Mouse (Mus musculus) liver, embryonic 15.5 days (tissue): Measurements from ENCODE around the gene Gcgr. TPM values are rescaled to one million over a fixed set of nuclear protein-coding genes. Genes with fewer than 3 reads are reported as not detected.
"Not testable (repeated sequence)": the region's sequence is repeated elsewhere in the genome, so short reads cannot be mapped to it uniquely, and the experiment has no call there.

Source experiments
- ATAC-seq: fragments of 200-750 bp; cut with Nextera tagmentation; 2 replicates; pipeline ENCODE4 v1.8.0; 2017; ENCODE audit warnings: moderate number of reproducible peaks, mild to moderate bottlenecking, moderate library complexity; ENCODE audit not compliant: insufficient read depth
- H3K27ac ChIP-seq: fragments of 300-500 bp; sonication (generic); replicated peaks from 2 replicates; pipeline ENCODE4 v1.5.1; 2015; ENCODE audit warnings: mild to moderate bottlenecking, inconsistent platforms
- H3K27me3 ChIP-seq: fragments of 300-500 bp; sonication (generic); 2 replicates; pipeline ENCODE4 v1.6.1; 2015; ENCODE audit warnings: mild to moderate bottlenecking, inconsistent platforms
- H3K36me3 ChIP-seq: fragments of 300-500 bp; sonication (generic); replicated peaks from 2 replicates; pipeline ENCODE4 v1.6.1; 2015; ENCODE audit warnings: moderate library complexity, mild to moderate bottlenecking, inconsistent platforms
- H3K4me1 ChIP-seq: fragments of 300-500 bp; sonication (generic); replicated peaks from 2 replicates; pipeline ENCODE4 v1.6.1; 2015; ENCODE audit warnings: inconsistent platforms
- H3K4me2 ChIP-seq: fragments of 300-500 bp; sonication (generic); 2 replicates; pipeline ENCODE4 v1.6.1; 2015; ENCODE audit warnings: moderate library complexity, mild to moderate bottlenecking, inconsistent platforms
- H3K4me3 ChIP-seq: fragments of 300-500 bp; sonication (generic); replicated peaks from 2 replicates; pipeline ENCODE4 v1.5.1; 2015; ENCODE audit warnings: mild to moderate bottlenecking, inconsistent platforms
- H3K9ac ChIP-seq: fragments of 300-500 bp; sonication (generic); 2 replicates; pipeline ENCODE4 v1.6.1; 2015; ENCODE audit warnings: moderate library complexity, mild to moderate bottlenecking, inconsistent platforms
- H3K9me3 ChIP-seq: fragments of 300-500 bp; sonication (generic); replicated peaks from 2 replicates; pipeline ENCODE4 v1.6.1; 2016; ENCODE audit warnings: inconsistent platforms
- WGBS: fragments of 180-500 bp; shearing (Covaris S2); methylation state at CpG from one replicate; pipeline ENCODE4 v1.1.7; 2015; ENCODE audit warnings: mixed read lengths; ENCODE audit not compliant: insufficient replicate concordance; 5-methylcytosine and 5-hydroxymethylcytosine counted together
- polyA plus RNA-seq: library from polyadenylated mRNA; unstranded; fragments of >200 nt; fragmentation: Nextera tagmentation; extraction: Ambion mirVana; gene quantifications from 2 replicates; pipeline ENCODE4 v1.2.1, GENCODE M21; 2015

Gcgr gene
- polyA plus RNA-seq, 1 experiment from 2014 or later: 16.9 TPM

- H3K36me3 ChIP-seq: no peaks in the 10 kb centered on the region
- peaks cover 43% of the 10 kb centered on the region for H3K4me1 ChIP-seq
- no peak for ATAC-seq
- WGBS: 62% methylated on average over 13 of the region's 13 CpGs
- H3K9me3 ChIP-seq: no peaks in the 10 kb centered on the region
- no peak overlapping the region for H3K4me2 ChIP-seq
- H3K4me3 ChIP-seq: no peak overlapping the region
- no peak overlapping the region for H3K27ac ChIP-seq
- H3K9ac ChIP-seq: no peak overlapping the region
- H3K27me3 ChIP-seq: no peaks in the 10 kb centered on the region
Observed at GRCm38 (mm10) chr11:120507611-120508289, 22.7 kb upstream of the Gcgr start.

GRCm38 (mm10) chr11:120508290-120508870 is 22.1 kb upstream of the Gcgr start:
- no peaks in the 10 kb centered on the region for H3K9me3 ChIP-seq
- WGBS: 74% methylated on average over 9 of the region's 9 CpGs
- H3K4me2 ChIP-seq: no peak overlapping the region
- no peak for ATAC-seq
- H3K27ac ChIP-seq: no peak overlapping the region
- no peaks in the 10 kb centered on the region for H3K36me3 ChIP-seq
- H3K9ac ChIP-seq: no peak overlapping the region
- no peaks in the 10 kb centered on the region for H3K27me3 ChIP-seq
- H3K4me3 ChIP-seq: no peak overlapping the region
- H3K4me1 ChIP-seq: peaks cover 43% of the 10 kb centered on the region

GRCm38 (mm10) chr11:120509940-120510339 is 20.6 kb upstream of the Gcgr start:
- H3K27me3 ChIP-seq: no peaks in the 10 kb centered on the region
- peak overlapping the region; percentile 54; the same call in 1 of the 2 replicates for H3K9ac ChIP-seq
- 14% methylated on average over 4 of the region's 4 CpGs for WGBS
- peak overlapping the region; percentile 51; the same call in 1 of the 2 replicates for H3K4me3 ChIP-seq
- H3K27ac ChIP-seq: peak overlapping the region; percentile 84
- peak; percentile 17; the same call in 1 of the 2 replicates for ATAC-seq
- H3K36me3 ChIP-seq: no peaks in the 10 kb centered on the region
- peaks cover 43% of the 10 kb centered on the region for H3K4me1 ChIP-seq
- H3K9me3 ChIP-seq: no peaks in the 10 kb centered on the region
- peak overlapping the region; percentile 73 for H3K4me2 ChIP-seq

GRCm38 (mm10) chr11:120510375-120511030 is 20.0 kb upstream of the Gcgr start:
- Histone ChIP-seq H3K27ac (peak overlapping the region; percentile 84), H3K4me1 (peaks cover 46% of the 10 kb centered on the region), H3K9me3 (no peaks in the 10 kb centered on the region), H3K9ac (peak overlapping the region; percentile 54), H3K4me2 (peak overlapping the region; percentile 73), H3K27me3 (no peaks in the 10 kb centered on the region), H3K4me3 (peak overlapping the region; percentile 51), H3K36me3 (no peaks in the 10 kb centered on the region)
- peak; percentile 70 for ATAC-seq
- 2% methylated on average over 16 of the region's 16 CpGs for WGBS

- H3K27ac ChIP-seq: no peak overlapping the region
- 69% methylated on average over 6 of the region's 6 CpGs for WGBS
- H3K4me3 ChIP-seq: no peak overlapping the region
- H3K4me2 ChIP-seq: no peak overlapping the region
- peaks cover 43% of the 10 kb centered on the region for H3K4me1 ChIP-seq
- no peaks in the 10 kb centered on the region for H3K27me3 ChIP-seq
- no peaks in the 10 kb centered on the region for H3K36me3 ChIP-seq
- no peak overlapping the region for H3K9ac ChIP-seq
- H3K9me3 ChIP-seq: no peaks in the 10 kb centered on the region
- no peak for ATAC-seq
Observed at GRCm38 (mm10) chr11:120512790-120513453, 17.6 kb upstream of the Gcgr start.

DNA sequence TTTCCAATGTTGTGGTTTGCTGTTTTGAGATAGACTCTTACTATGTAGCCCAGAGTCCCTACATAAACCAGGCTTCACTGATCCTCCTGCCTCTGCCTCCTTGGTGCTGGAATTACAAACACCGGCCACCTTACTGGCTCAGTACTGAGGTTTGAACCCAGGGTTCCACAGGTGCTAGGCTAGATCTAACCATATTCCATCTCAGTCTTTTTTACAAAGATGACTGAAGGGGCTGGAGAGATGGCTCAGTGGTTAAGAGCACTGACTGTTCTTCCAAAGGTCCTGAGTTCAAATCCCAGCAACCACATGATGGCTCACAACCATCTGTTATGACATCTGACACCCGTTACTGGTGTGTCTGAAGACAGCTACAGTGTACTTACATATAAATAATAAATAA is 16.2 kb upstream of the Gcgr start:
- not testable (repeated sequence) for H3K9ac ChIP-seq, H3K36me3 ChIP-seq, H3K27ac ChIP-seq, H3K27me3 ChIP-seq, ATAC-seq, H3K4me3 ChIP-seq, H3K9me3 ChIP-seq, H3K4me2 ChIP-seq
- H3K4me1 ChIP-seq: peaks cover 50% of the 10 kb centered on the region
- WGBS: 75% methylated on average over 2 of the region's 2 CpGs

- Histone ChIP-seq H3K4me2 (no peak overlapping the region), H3K9ac (no peak overlapping the region), H3K9me3 (no peaks in the 10 kb centered on the region), H3K4me1 (peaks cover 51% of the 10 kb centered on the region), H3K36me3 (no peaks in the 10 kb centered on the region), H3K27ac (no peak overlapping the region), H3K27me3 (no peaks in the 10 kb centered on the region), H3K4me3 (no peak overlapping the region)
- ATAC-seq: peak; percentile 32; the same call in 1 of the 2 replicates
- 18% methylated on average over 17 of the region's 17 CpGs for WGBS
Observed at GRCm38 (mm10) chr11:120515611-120516010, 14.9 kb upstream of the Gcgr start.

- peaks cover 49% of the 10 kb centered on the region for H3K4me1 ChIP-seq
- 57% methylated on average over 4 of the region's 4 CpGs for WGBS
- ATAC-seq: no peak
- H3K4me3 ChIP-seq: no peak overlapping the region
- H3K27me3 ChIP-seq: no peaks in the 10 kb centered on the region
- no peaks in the 10 kb centered on the region for H3K9me3 ChIP-seq
- H3K4me2 ChIP-seq: no peak overlapping the region
- no peaks in the 10 kb centered on the region for H3K36me3 ChIP-seq
- no peak overlapping the region for H3K9ac ChIP-seq
- no peak overlapping the region for H3K27ac ChIP-seq
Observed at GRCm38 (mm10) chr11:120517147-120517546, 13.4 kb upstream of the Gcgr start.

DNA sequence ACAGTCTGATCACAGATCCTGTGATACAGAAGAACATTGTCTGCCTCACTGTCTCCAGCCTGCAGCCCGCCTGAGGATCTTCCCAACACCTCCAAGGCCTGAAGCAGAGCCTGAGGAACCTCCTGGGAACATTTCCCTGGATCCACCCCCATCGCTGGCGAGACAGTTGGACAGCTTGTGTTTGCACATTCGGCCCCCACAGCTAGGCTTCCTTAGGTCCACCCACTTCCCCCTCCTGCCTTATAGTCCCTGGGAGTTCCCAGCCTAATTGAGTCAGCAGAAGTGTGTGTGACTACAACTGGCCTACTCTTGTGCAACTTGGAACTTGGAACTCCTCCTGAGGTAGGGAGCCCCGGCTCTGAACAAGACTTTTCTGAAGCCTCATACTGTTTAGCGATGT is 12.5 kb upstream of the Gcgr start:
- no peaks in the 10 kb centered on the region for H3K27me3 ChIP-seq
- H3K4me3 ChIP-seq: no peak overlapping the region
- no peaks in the 10 kb centered on the region for H3K9me3 ChIP-seq
- ATAC-seq: no peak
- H3K9ac ChIP-seq: no peak overlapping the region
- no peaks in the 10 kb centered on the region for H3K36me3 ChIP-seq
- H3K4me1 ChIP-seq: peaks cover 49% of the 10 kb centered on the region
- 35% methylated on average over 6 of the region's 6 CpGs for WGBS
- 0 out of 2 replicates have a peak overlapping the region, but pooled peaks have one; percentile 10 for H3K4me2 ChIP-seq
- peak overlapping the region; percentile 53; the same call in 1 of the 2 replicates for H3K27ac ChIP-seq

GRCm38 (mm10) chr11:120518558-120518957 is 11.9 kb upstream of the Gcgr start:
- no peak overlapping the region; the same call in 1 of the 2 replicates for H3K4me2 ChIP-seq
- WGBS: 39% methylated on average over 6 of the region's 6 CpGs
- no peaks in the 10 kb centered on the region for H3K27me3 ChIP-seq
- H3K4me1 ChIP-seq: peaks cover 49% of the 10 kb centered on the region
- no peak overlapping the region for H3K9ac ChIP-seq
- H3K4me3 ChIP-seq: no peak overlapping the region
- H3K27ac ChIP-seq: peak overlapping the region; percentile 53; the same call in 1 of the 2 replicates
- H3K9me3 ChIP-seq: no peaks in the 10 kb centered on the region
- peak; percentile 17; the same call in 1 of the 2 replicates for ATAC-seq
- H3K36me3 ChIP-seq: no peaks in the 10 kb centered on the region

GRCm38 (mm10) chr11:120519738-120520137 is 10.8 kb upstream of the Gcgr start:
- Histone ChIP-seq H3K4me1 (peaks cover 49% of the 10 kb centered on the region), H3K27me3 (no peaks in the 10 kb centered on the region), H3K9me3 (no peaks in the 10 kb centered on the region), H3K4me3 (no peak overlapping the region), H3K36me3 (no peaks in the 10 kb centered on the region), H3K4me2 (peak overlapping the region; percentile 20), H3K27ac (0 out of 2 replicates have a peak overlapping the region, but pooled peaks have one; percentile 24), H3K9ac (no peak overlapping the region)
- ATAC-seq: no peak
- 33% methylated on average over 9 of the region's 9 CpGs for WGBS
